Mouse (Mus musculus): ENCODE data around the gene Pard3.

Gene Pard3

DNA sequence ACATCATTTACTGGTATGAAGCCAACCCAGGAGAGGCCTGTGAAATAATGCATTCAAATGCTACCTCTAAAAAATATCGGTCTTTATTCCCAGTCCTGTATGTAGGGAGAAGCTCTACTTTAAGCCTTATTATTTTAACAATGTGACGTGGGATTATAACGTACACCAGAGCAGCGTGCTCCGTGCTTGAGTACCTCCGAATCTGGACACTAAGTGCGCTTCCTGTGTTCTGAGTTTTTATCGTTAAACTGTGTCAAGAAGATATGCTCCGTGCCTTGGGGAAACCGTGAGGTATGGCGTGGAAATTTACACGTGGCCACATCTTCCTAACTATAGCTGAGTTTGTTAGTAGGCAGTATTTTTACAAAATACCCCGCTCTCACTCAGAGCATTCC is 436.0 kb downstream of the Pard3 start:
- no peak for DNase-seq (ENCODE audit: inconsistent ontology term)

GRCm38 (mm10) chr8:127500206-127500605 is 436.5 kb downstream of the Pard3 start:
- peak; percentile 66 for DNase-seq (ENCODE audit: inconsistent ontology term)

DNA sequence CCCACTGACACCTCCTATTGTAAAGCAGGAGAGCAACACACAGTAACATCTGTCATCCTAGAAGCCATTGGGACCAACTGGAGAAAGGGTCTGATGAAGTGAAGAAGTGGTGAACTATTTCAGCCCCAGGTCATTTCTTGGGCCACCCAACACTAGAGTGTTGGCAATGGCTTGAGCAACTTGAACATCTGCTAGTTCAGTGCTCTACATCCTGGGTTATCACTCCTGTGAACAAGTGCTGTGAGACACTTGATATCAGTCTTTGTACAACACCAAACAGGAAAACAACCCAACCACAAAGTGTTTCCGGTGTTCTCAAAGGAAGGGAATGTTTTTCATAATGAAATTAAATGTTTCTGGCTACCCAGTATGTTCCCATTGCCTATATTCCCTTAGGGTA is 438.1 kb downstream of the Pard3 start:
- no peak for DNase-seq (ENCODE audit: inconsistent ontology term)

- no peak for DNase-seq (ENCODE audit: inconsistent ontology term)
These were observed 441.6 kb downstream of the Pard3 start for GRCm38 (mm10) chr8:127505286-127505685.

DNA sequence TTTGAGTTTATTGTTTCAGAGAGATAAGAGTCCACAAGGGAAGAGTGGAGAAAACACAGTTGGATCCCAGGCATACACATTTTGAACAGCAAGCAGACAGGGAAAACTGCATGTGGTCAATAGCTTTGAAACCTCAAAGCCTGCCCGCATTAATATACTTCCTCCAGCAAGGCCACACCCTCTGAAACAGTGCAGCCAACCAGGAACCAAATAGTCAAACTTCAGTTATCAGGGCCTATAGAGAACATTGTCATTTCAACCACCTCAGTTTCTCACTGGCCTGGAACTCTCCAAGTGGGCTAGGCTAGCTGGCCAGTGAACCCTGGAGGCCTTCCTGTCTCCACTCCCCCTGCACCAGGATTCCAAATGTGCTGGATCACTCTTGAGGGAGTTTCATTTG is 442.6 kb downstream of the Pard3 start:
- DNase-seq (ENCODE audit: inconsistent ontology term): no peak

DNA sequence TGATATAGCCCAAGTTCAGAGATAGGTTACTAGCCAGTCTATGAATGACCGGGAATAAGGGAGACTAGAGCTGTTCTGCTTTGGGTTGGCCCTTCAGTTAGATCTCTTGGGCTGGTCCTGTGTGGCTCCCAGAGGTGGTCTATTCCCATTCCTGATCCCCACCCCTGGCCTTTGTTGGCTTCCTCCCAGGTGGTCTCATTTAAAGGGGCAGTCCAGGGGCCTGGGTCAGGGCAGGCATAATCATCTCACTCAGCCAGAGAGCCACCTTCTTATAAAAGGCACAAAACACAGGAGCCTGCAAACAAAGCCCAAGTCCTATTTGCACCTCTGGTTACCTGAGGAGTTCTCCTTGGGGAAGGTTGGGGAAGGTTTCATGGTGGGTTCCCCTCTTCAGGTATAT is 447.6 kb downstream of the Pard3 start:
- no peak for DNase-seq (ENCODE audit: inconsistent ontology term)

GRCm38 (mm10) chr8:127512001-127512573 is 448.4 kb downstream of the Pard3 start:
- DNase-seq (ENCODE audit: inconsistent ontology term): no peak

GRCm38 (mm10) chr8:127512580-127512979 is 448.9 kb downstream of the Pard3 start:
- no peak for DNase-seq (ENCODE audit: inconsistent ontology term)

- DNase-seq (ENCODE audit: inconsistent ontology term): peak; percentile 48
These were observed 451.4 kb downstream of the Pard3 start for GRCm38 (mm10) chr8:127514810-127515735.

DNA sequence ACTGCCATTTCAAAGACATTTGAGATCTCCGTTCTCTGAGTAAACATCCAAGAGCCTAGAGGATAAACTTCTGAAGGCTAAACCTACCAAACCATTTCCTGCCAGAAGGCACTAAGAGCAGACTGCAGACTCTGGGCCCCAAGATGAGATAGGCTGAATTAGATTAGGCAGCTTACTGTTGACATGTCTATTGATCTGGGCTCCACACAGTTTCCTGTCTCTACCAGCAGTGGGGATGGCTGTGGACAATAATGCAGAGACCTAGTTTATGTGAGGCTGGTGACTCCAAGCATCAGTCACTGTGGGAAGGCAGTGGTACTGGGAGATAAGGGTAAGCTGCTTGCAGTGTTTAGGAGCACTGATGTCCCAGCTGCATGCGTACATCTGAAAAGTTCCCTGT is 452.4 kb downstream of the Pard3 start:
- no peak for DNase-seq (ENCODE audit: inconsistent ontology term)

- DNase-seq (ENCODE audit: inconsistent ontology term): no peak
These were observed 462.0 kb downstream of the Pard3 start for GRCm38 (mm10) chr8:127525673-127526072.

- no peak for DNase-seq (ENCODE audit: inconsistent ontology term)
These were observed 464.6 kb downstream of the Pard3 start for GRCm38 (mm10) chr8:127528315-127528714.

DNA sequence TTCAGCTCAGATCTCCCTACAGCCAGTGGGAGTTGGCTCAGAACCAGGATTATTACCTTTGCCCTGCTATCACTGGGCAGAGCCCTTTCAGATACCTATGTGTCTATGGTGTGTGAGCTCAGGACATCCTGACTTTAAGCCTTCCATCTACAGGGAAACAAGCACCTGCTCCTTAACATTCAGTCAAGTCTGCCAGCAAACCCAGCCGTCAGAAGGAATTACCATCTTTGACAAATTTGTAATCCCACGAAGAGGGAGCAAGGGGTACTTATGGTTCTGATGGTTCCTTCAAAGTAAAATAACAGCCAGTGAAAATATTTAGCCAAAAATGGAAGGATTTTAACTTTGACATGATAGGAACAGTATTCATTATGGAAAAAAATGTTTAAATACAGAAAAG is 466.1 kb downstream of the Pard3 start:
- DNase-seq (ENCODE audit: inconsistent ontology term): no peak

DNA sequence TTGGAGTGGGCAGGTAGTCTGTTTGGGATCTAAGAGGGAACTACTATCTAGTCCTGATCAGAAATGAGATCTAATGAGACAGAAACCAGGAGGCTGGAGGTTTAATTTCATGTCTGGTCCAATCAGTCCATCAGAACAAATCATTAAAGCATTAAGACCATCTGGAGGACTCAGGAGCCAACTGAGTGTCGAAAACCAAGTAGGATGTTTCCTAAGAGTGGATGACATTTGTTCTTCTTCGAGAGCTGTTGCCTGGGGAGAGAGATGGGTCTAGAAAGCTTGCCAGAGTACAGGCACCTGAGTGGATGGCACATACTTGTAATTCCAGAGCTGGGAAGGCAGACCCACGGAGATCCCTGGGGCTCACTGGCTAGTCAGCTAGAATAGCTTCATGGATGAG is 468.2 kb downstream of the Pard3 start:
- no peak for DNase-seq (ENCODE audit: inconsistent ontology term)

GRCm38 (mm10) chr8:127534789-127535188 is 471.1 kb downstream of the Pard3 start:
- no peak for DNase-seq (ENCODE audit: inconsistent ontology term)

DNA sequence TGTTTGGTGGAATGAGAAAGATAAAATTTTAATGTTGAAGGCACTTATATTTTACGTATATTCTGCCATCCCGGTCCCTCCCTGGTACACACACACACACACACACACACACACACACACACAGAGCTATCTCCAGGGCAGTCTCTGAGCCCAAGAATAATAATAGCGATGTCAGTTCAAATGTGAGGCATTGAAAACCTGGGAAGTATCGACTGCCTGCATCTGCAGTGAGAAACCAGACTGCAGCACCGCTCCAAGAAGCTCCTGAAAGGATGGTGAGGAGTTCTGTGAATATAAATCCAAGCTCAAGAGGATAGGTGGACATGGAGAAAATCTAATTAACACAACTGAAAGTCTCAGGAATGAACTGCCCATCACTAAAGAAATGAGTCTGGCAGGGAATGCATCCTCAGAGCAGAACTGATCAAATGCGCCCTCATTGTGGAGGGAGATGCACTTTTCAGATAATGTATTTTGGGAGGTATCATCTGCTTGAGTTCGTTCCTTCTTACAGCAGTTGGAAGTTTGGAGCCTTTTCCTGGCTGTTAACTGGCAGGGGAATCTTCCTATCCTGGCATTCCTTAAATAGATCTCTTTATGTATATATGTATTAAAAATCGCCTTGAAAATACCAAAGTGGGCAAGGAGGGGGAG is 471.6 kb downstream of the Pard3 start:
- no peak for DNase-seq (ENCODE audit: inconsistent ontology term)

GRCm38 (mm10) chr8:127535846-127536220 is 472.1 kb downstream of the Pard3 start:
- no peak for DNase-seq (ENCODE audit: inconsistent ontology term)

DNA sequence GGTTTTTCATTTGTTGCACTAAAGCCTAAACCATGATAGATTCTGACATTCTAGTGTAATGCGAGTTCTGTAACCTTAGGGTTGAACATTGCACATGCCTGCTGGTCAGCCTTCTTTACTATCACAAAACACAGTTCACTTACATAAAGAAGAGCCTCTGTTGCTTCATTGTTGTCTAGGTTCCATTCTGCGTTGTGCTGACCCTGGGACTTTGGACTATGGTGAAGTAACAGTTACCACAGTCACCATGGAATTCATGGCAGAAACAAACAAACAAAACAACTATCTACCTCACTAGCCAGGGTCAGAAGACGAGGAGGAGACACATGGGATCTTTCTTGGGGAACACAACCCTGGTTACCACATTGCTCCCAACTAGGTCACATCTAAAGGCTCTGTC is 476.1 kb downstream of the Pard3 start:
- DNase-seq (ENCODE audit: inconsistent ontology term): no peak

- DNase-seq (ENCODE audit: inconsistent ontology term): no peak
These were observed 476.6 kb downstream of the Pard3 start for GRCm38 (mm10) chr8:127540273-127540672.

DNA sequence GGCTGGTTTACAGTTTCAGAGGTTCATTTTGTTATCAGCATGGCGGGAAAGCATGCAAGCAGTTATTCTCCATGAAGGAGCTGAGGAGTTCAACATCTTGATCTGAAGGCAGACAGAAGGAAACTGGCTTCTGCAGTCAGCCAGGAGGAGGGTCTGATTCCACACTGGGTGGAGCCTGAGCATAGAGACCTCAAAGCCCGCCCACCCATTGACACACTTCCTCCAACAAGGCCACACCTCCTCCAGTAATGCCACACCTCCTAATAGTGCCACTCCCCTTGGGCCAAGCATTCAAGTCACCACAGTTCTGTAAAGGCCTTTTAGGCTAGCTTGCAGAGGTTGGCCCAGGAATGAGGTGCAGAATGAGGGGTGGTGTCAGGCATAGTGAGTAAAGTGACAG is 478.5 kb downstream of the Pard3 start:
- no peak for DNase-seq (ENCODE audit: inconsistent ontology term)

- no peak for DNase-seq (ENCODE audit: inconsistent ontology term)
These were observed 480.0 kb downstream of the Pard3 start for GRCm38 (mm10) chr8:127543676-127544075.

GRCm38 (mm10) chr8:127546161-127546560 is 482.5 kb downstream of the Pard3 start:
- no peak for DNase-seq (ENCODE audit: inconsistent ontology term)

GRCm38 (mm10) chr8:127550928-127551327 is 487.2 kb downstream of the Pard3 start:
- DNase-seq (ENCODE audit: inconsistent ontology term): no peak
